Mouse (Mus musculus) spleen, adult 12 weeks (tissue): ENCODE data around the gene Pus3.
A peak's percentile ranks its signal among the peaks of the same experiment; 100 is the strongest.

ENCODE experiments used
- DNase-seq: peaks from one replicate; pipeline ENCODE4 v3.0.0; 2022; ENCODE audit warnings: low spot score

Gene Pus3

DNA sequence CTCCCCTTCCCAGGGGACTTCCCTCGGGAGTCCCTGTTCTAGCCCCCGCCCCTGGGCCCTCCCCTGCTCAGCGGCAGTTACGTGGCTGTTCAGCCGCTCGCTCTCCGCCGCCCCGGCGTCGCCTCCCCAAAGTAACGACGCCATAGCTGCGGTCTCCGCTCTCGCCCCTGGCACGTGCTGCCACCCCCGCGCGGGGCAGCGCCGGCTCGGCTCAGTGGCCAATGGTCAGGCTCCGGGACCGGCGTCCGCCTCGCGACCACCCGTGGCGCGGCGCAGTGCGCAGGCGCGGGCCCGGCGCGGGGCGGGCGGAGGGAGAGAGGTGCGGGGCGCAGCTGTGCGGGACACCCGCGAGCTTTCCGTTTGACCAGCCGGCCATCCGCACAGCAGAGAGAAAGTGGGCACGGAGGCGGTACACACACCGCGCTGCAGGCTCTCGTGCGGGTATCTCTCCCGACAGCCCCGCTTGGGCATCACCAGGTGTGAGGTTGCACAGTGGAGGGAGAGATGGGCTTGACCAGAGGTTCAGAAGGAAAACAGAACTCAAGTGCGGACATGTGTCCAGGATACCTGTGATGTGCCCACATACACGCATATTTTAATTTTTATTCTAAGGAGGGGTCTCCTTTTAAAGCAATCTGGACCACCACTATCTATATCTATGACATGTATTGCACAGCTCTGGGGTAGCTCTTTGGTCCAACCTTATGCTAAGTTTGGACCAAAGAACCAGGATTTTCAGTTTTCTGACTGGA is at the start of gene Pus3, which contains the start of gene Ddx25:
Pus3 (plus strand) TSS at position 339 of the 752 bp plus-strand sequence.
Ddx25 (minus strand) TSS at position 272 of the 752 bp plus-strand sequence.
- DNase-seq, result no peak

DNA sequence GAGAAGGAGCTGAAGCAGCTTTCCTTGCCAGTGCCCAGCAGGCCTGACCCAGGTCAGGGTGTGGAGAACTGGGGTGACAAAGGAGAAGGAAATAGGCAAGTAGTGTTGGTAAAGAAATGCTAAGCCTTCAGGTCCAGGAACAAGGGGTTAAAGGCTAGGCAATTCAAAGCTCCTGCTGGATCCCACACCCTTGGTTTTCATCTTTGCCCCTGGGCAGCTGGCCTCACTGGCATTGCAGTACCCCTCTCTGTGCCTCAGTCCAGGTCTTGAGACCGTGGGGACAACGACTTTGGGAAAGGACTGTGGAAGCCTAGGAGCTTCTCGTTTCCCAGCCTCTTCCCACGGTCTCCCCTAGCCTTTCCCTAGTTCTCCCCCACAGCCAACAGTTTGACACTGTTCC is 44.5 kb upstream of the Pus3 start:
- DNase-seq, result no peak

DNA sequence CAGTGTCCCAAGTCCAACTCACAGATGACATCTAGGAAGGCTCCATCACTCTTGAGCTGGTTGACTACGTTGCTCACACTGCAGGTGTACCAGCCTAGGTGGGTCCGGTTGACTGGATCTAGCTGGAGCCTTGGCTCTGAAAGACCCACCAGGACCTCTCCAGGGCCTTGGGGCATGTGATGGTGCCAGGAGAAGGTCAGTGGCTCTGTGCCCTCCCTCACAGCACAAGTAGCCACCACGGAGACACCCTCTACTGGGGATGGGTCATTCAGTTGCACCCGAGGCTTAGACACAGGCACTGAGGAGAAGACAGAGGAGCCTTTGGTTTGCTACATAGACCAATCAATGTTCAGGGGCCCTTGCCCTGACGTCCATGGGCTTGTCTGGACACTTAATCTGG is 42.2 kb upstream of the Pus3 start:
- DNase-seq, result no peak

DNA sequence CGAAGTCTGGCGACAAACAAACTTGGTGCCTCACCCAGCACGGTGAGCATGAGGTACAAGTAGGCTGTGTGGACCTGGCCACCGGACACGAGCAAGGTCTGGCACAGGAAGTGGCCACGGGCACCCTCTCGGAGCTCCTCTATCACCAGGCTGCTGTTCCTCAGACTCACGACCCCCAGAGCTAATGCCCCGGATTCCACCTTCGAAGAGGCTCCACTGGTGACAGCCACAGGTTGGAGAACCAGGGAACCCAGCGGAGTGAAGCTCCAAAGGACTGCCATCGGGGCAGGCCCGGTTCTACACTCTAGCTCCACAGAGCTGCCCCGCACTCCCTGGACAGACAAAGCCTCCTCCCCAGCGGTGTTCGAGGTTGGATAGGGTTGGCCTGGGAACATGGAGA is 41.7 kb upstream of the Pus3 start:
- no peak for DNase-seq

DNA sequence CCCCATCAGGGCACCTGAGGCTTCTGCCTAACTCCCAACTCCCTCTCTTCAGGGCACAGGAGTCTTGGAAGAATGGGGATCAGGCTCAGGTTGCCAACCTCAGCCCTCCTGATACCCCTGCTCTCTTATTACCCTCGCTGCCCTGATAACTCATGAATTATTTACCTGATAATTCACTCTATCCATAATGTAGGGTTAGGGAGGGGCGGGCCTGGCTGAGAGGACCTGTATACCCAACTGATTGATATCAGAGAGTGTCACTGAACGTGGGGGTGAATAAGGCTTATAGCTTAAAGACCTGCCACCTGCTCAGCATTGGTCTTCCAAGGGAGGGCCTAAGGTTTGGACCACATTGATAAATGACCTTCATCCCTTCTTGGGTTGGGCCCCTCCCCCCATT is 40.2 kb upstream of the Pus3 start, which contains the start of gene Gm1113:
Gm1113 (minus strand) TSS at position 101 of the 400 bp plus-strand sequence.
- no peak for DNase-seq

DNA sequence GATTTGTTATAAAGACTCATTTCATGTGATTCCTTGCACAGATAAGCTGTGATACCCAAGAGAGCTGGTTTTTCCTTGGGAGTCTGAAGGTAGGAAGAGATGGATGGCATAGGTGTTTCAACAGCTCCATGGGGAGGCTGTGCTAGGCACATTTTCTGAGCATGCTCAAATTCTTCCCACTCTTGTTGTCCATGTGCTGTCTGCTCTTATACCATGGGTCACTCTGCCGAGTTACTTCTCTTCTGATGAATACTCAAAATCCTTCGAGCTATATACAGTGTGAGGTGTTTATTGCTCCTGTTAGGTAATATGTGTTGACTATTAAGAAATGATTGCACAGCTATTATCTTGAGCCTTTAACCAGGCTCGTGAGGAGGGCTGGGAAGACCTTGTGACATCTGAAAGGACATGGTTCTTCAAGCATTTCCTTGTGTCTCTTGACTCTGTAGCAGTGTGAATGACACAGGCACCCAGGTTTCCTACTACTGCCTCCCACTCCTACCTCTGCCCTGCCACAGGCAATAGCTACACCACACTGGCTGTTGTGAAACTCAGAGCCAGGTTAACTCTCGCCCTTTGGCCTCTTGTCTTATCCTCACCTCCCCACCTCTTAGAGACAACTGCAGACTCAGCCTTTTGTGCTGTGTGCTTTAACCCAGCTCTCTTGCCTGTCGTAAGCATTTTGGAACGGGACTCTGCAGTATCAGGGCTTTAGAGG is 37.6 kb upstream of the Pus3 start:
- DNase-seq, result no peak

DNA sequence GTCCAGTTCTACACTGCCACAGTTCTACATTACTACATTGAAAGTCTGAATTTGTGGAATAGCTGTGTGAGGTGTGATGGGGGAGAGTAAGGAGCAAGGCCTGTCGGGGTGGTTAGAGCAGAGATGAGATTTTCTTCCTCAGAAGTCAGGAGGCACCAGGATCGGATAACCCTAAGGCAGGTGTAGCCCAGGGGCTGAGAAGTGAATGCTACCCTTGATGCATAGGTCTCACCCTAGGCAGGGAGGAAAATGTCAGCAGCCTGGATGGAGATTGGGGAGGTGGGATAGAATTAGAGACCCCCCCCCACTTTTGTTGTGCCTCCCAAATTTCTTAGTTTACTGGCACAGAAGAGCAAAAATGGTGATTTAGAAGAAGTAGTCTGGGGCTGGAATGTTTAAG is 36.2 kb upstream of the Pus3 start:
- no peak for DNase-seq

DNA sequence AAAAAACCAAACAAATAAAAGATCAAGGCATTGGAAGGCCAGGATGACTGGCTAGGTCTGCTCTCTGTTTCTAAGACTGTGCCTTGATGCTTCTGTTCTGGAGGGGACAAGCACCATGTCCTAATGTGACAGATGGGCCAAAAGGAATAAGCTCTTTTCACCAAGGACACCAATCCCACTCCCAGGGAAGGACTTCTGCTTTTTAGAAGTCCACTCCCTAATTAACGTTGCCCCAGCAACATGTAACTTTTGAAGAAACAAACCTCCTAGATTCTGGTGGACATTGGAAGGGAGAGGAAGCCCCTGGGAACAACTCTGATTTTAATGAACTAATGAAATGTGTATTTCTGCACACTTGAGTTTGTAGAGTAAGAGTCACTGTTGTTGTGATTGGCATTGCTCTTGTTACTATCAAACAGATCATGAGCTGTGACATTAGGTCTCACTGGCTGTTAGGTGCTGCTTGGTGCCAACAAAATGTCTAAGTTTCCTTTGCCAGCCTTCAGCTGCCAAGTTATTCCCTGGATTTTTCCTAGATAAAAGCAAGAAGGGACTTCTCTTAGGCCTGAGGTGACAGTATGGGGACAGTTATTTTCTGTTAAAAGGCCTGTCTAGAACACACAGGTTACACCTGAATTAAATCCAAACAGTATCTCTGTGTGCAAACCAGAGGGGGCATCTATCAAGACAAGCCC is 35.4 kb upstream of the Pus3 start:
- no peak for DNase-seq

DNA sequence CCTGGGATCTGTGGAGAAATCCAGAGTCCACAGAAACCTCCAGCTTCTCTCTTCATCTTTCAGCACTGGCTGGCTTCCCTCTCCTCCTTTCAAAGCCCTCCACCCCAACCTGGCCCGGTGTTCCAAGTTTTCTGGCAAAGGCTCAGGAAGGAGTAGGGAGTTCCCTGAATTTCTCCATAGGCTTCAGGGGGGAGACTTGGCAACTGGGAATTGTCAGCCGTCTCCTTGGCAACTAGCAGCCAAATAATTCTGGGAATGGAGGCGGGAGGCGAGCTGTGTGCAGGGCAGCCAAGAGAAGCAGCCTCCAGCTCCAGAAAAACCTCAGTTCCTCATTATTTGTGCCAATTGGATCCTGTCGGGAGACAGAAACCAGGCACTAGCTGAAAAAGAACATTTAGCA is 34.9 kb upstream of the Pus3 start:
- DNase-seq, result no peak

DNA sequence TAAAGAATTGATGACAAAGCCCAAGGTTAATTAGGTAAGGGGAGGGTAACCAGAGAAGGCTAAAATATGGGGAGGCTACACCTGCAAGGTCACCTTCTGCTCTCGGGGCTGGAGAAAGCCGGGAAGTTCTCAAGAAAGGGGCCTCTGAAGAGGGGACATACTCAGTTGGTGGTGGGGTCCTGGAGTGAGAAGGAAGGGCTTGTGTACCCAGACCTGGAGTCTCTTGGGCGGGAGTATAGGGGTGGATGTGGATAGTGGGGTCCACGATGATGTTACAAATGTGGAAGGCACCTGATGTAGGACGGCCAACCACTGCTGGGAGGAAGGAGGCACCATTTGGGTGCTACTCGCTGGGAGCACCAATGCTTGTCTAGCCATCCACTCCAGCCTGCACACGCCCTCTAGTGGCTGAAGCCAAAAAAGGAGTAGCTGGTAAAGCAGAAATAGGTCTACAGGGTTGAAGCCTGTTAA is 34.4 kb upstream of the Pus3 start:
- DNase-seq, result no peak

DNA sequence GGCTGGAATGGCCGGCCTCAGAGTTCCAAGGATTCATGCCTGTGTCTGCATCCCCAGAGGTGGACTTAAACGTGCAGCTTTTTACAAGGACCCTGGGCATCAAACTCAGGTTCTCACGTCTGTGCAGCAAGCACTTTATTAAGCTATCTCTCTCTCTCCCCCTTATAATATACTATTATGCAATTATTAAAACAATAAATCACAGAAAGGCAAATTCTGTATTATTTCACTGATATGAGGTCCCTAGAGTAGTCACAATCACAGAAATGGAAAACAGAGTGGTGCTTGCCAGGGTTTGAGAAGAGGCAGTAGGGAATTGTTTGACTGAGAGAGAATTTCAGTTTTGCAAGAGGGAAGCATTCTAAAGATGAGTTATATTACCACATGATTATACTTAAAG is 29.3 kb upstream of the Pus3 start:
- no peak for DNase-seq

DNA sequence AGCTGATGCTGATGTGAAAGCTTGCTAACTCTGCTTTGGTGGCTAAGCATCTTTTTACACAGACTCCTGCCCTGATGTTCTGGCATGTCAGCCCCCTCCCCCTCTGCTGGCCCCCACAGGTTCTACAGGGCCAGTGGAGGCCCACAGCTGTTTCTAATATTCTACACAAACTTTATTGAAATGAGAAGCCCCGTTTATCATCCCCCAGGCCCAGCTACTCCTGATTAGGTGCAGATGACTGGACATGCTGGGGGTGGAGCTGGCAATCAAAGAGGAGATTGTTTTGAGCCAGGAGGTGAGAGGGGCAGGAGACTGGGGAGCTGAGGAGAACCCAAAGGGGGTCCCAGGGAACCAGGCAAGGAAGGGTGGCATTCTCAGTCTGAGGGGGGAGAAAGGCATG is 28.6 kb upstream of the Pus3 start:
- DNase-seq, result no peak

DNA sequence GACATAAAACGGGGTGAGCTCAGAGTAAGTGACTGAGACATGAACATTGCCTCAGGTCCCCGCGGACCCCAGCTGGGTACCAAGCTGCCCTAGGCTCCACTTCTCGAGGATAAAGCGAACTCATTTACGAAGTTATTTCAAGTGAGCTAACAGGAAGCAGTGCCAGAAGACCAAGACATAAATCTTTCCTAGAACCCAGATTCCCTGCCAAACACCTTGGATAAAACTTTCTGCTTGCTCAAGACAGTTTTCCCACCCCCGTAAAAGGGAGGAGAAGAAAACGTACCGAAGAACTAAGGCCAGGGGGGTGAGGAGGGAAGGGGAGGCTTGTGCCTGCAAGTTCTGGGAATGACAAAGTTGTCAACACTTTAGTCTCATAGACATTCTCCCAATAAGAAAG is 25.1 kb upstream of the Pus3 start:
- DNase-seq, result no peak

DNA sequence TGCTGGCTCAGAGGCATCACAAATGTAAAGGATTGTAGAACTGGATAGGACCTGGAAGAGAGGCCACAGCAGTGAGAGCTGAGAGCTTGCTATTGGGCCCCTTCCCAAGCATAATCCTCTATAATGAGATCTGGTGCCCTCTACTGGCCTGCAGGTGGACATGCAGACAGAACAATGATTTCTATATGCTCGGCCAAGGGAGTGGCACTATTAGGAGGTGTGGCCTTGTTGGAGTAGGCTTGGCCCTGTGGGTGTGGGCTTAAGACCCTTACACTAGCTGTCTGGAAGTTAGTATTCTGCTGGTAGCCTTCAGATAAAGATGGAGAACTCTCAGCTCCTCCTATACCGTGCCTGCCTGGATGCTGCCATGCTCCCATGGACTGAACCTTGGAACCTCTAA is 23.3 kb upstream of the Pus3 start:
- peak; percentile 19 for DNase-seq

DNA sequence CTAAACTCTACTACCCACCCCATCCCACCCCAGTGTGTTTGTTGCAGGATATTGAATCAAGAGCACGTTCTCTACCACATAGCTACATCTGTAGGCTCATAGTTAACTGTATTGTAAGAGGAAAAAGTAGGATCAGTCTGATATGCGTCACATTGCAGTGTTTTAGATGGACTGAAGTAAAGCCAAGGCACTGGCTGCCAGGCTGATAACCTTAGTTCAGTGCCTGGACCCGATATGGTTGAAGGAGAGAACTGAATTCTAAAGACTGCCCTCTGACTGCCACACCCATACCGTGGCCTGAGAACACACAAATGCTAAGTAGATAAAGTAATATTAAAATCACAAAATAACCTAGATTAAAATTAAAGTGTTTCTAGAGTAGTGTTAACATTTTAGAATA is 22.5 kb upstream of the Pus3 start:
- no peak for DNase-seq

DNA sequence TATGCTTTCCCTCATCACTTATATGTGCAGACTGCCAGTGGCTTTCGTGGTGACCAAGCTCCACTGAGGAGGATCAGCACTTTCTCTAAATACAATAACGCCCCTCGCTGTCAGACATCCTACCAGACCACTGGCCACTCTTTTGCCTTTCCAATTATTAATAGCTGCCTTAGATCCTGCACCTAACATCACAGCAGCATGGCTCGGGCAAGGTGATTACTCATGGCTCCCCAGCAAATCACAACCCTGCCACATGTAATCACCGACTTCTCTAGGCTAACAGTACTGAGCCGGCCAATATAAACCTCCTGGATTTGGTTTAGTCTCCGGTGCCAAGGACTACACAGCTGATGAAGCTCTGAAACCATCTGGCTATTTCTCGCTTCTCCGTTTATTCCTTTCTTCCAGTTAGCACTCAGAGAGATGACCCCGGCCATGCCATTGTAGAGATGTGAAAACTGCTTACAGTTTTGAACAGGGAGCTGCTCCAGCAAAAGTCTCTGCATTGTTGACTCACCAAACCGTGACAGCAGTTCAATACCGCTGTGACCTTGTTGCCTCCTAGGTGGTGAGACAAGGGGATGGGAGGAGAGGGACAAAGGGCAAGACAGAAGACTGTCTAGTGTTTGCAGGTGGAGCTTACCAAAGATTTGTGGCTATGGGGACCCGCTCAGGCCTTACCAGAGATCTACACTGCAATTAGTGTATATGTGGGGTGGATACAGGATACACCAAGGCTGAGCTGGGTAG is 19.2 kb upstream of the Pus3 start:
- DNase-seq, result no peak

DNA sequence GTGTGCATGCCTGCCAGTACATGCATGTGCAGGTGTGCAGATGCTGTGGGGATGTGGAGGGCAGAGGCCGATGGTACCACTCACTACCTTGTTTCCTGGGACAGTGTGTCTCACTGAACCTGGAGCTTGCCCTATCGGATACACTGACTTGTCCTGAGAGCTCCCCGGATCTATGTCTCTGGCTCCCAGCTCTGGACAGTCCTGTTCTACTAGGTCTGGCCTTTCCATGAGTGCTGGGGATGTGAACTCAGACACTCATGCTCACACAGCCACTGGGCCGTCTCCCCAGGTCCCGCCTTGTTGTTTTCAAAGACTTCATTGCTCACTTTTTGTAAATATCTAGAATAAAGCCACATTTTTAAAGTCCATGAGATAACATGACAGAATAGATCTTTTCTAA is 17.4 kb upstream of the Pus3 start:
- DNase-seq, result no peak

DNA sequence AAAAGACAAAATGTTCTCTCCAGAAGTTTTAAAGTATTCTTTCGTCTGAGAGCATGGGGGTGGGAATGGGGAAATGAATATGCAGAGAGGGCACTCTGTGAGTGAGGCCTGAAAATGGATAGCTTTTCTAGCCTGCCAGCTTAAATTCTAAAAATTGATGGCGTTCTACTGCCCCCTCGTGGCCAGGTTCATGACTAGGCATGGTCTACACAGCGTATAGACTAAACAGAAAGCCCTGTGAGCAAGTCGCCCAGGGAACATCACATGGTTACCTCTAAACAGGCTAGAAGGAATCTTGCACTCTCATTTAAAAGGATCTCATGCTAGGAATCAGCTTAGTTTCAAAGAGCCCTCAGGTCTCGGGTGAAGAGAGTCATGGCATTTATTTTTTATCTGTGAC is 16.9 kb upstream of the Pus3 start:
- peak; percentile 54 for DNase-seq

DNA sequence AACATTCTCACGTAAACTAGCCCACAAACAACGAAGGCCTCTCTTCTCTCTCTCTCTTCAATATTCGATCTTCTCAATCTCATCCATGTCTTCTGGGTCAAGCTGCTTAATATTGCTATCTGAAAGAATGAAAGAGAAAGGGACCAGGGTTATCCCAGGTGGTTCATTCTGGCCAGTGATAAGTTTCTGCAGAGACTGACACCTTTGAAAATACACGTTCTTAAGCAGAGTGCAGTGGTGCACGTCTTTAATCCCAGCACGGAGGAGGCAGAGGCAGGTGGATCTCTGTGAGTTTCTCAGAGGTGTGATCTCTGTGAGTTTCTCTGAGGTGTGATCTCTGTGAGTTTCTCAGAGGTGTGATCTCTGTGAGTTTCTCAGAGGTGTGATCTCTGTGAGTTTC is 16.5 kb upstream of the Pus3 start:
- DNase-seq, result no peak

DNA sequence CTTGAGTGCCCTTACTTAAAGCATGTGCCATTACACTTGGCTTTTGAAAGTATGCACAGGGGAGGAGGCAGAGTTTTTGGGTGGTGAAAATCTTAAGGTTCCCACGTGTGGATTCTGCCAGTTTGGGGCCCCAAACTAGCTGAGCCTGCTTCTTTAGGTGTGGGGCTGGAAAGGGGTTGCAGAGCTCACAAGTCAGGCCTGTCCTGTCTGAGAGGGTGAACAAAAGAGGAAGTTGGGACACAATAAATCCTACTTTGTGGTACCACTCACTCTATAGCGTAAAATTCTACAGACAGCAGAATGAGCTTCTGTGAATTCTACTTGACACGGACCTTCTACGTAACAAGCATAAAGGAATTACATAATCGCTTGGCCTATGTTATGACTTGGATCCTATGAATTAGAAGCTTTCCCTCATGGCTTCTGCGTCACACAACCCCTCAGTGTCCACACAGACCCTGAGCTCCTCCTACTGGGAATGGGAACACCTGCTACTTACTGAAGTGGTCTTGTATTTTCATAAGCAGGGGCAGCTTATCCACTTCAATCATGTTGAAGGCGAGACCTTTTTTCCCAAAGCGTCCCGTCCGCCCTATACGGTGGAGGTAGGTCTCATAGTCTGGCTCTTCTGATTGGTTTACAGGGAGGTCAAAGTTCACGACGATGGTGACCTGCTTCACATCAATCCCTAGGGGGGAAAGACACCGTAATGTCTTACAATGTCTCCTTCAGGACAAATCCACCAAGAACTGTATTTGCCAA is 15.1 kb upstream of the Pus3 start:
- no peak for DNase-seq

DNA sequence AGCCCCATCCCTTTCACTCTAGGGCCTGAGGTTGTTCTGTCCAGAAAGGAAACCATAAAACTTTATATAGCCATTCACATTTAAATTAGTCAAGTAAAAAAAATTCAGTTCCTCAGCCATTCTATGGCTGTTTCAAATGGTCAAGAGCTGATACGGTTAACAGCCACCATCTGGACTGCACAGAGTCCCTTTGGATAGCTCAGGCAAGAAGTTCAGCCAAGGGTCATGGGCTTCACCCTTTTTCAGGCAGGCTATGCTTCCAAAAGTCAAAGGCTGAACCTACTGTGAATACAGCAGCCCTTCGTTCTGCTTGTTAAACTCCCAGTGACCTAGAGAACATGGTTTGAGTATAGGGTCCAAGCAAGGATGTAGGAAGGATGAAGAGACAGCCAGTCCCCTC is 13.7 kb upstream of the Pus3 start:
- no peak for DNase-seq
